Mouse (Mus musculus) CH12.LX (cell line): ENCODE data around the gene Smurf2. TPM values are rescaled to one million over a fixed set of nuclear protein-coding genes. Genes with fewer than 3 reads are reported as not detected.

Experiments used
- DNase-seq: peaks from one replicate; pipeline ENCODE4 v3.0.0-alpha.2; 2013; ENCODE audit errors: extremely low read depth
- H3K27ac ChIP-seq: 2 replicates; pipeline ENCODE4 v1.5.1; 2012; ENCODE audit warnings: low read depth, mild to moderate bottlenecking, control low read depth, moderate library complexity; ENCODE audit not compliant: insufficient read depth
- H3K27me3 ChIP-seq: replicated peaks from 2 replicates; pipeline ENCODE3; 2012; ENCODE audit warnings: inconsistent platforms
- H3K36me3 ChIP-seq, 2 experiments: replicated peaks in 1 of 2; 2 replicates each; pipeline versions ENCODE3 to v1.6.1; 2012; ENCODE audit warnings: inconsistent platforms in 1 of 2, low read length in 1 of 2, mild to moderate bottlenecking in 1 of 2, mixed read lengths in 1 of 2, moderate library complexity in 1 of 2; ENCODE audit not compliant: control insufficient read depth in 1 of 2, insufficient read depth in 1 of 2
- H3K4me1 ChIP-seq, 2 experiments: 2 replicates each; pipeline ENCODE4 v1.6.1; 2012; ENCODE audit warnings: inconsistent platforms in 1 of 2, moderate library complexity in 1 of 2; ENCODE audit not compliant: insufficient read depth in 2 of 2, control insufficient read depth in 1 of 2
- H3K4me2 ChIP-seq: 2 replicates; pipeline ENCODE4 v1.6.1; 2012; ENCODE audit warnings: low read depth, mild to moderate bottlenecking, control low read depth; ENCODE audit not compliant: poor library complexity, insufficient read depth, severe bottlenecking
- H3K4me3 ChIP-seq, 3 experiments: fragments of 150-350 bp in 1 of 3; sonication (generic) in 1 of 3; replicated peaks in 1 of 3; 2 replicates each; pipeline versions ENCODE3 to v1.5.1; 2011 to 2012; ENCODE audit warnings: low read depth in 2 of 3, low read length in 2 of 3, mild to moderate bottlenecking in 2 of 3, moderate library complexity in 2 of 3, control low read depth in 1 of 3, improper control_type of control experiment in 1 of 3, inconsistent platforms in 1 of 3, mixed read lengths in 1 of 3; ENCODE audit not compliant: poor library complexity in 1 of 3
- H3K79me2 ChIP-seq: replicated peaks from 2 replicates; pipeline ENCODE4 v1.6.1; 2012; ENCODE audit warnings: mild to moderate bottlenecking, moderate library complexity; ENCODE audit not compliant: control insufficient read depth, poor library complexity, insufficient read depth, severe bottlenecking; ENCODE audit errors: extremely low read depth
- H3K9ac ChIP-seq: 2 replicates; pipeline ENCODE4 v1.6.1; 2012; ENCODE audit warnings: low read depth, mild to moderate bottlenecking, control low read depth, moderate library complexity; ENCODE audit not compliant: insufficient read depth
- H3K9me3 ChIP-seq: replicated peaks from 2 replicates; pipeline ENCODE3; 2012; ENCODE audit warnings: low read length, inconsistent platforms, mixed read lengths
- E2F4 ChIP-seq: IDR thresholded peaks from 2 replicates; pipeline ENCODE4 v1.6.1; 2011; ENCODE audit warnings: low read depth, low read length, improper control_type of control experiment; ENCODE audit not compliant: insufficient replicate concordance
- EP300 ChIP-seq: IDR thresholded peaks from 2 replicates; pipeline ENCODE4 v1.6.1; 2011; ENCODE audit warnings: low read length, improper control_type of control experiment
- ETS1 ChIP-seq: conservative IDR thresholded peaks from 2 replicates; pipeline ENCODE4 v1.6.1; 2012; ENCODE audit warnings: low read depth, mild to moderate bottlenecking, inconsistent platforms, low read length, improper control_type of control experiment, moderate library complexity
- IRF4 ChIP-seq: IDR thresholded peaks from 2 replicates; pipeline ENCODE4 v1.6.1; 2014; ENCODE audit warnings: low read depth, mild to moderate bottlenecking, inconsistent platforms, low read length, improper control_type of control experiment
- JUN ChIP-seq: IDR thresholded peaks from 2 replicates; pipeline ENCODE4 v1.6.1; 2011; ENCODE audit warnings: low read depth, mild to moderate bottlenecking, low read length, improper control_type of control experiment, moderate library complexity; ENCODE audit not compliant: insufficient read depth
- KAT2A ChIP-seq: IDR thresholded peaks from 2 replicates; pipeline ENCODE4 v1.6.1; 2012; ENCODE audit warnings: low read length, improper control_type of control experiment, inconsistent platforms; ENCODE audit not compliant: insufficient replicate concordance
- MAFK ChIP-seq: IDR thresholded peaks from 2 replicates; pipeline ENCODE4 v1.6.1; 2011; ENCODE audit warnings: low read length, improper control_type of control experiment; ENCODE audit not compliant: insufficient replicate concordance
- NELFE ChIP-seq: IDR thresholded peaks from 2 replicates; pipeline ENCODE4 v1.6.1; 2011; ENCODE audit warnings: low read depth, low read length, improper control_type of control experiment
- POLR2A ChIP-seq: IDR thresholded peaks from 2 replicates; pipeline ENCODE4 v1.6.1; 2011; ENCODE audit warnings: low read depth, mild to moderate bottlenecking, improper control_type of control experiment, low read length
- RAD21 ChIP-seq: IDR thresholded peaks from 2 replicates; pipeline ENCODE4 v1.6.1; 2011; ENCODE audit warnings: low read depth, mild to moderate bottlenecking, low read length, improper control_type of control experiment, moderate library complexity
- RCOR1 ChIP-seq: conservative IDR thresholded peaks from 2 replicates; pipeline ENCODE4 v1.6.1; 2012; ENCODE audit warnings: low read depth, mild to moderate bottlenecking, inconsistent platforms, low read length, improper control_type of control experiment
- TCF12 ChIP-seq: IDR thresholded peaks from 2 replicates; pipeline ENCODE4 v1.6.1; 2014; ENCODE audit warnings: low read depth, mild to moderate bottlenecking, inconsistent platforms, low read length, improper control_type of control experiment
- UBTF ChIP-seq: IDR thresholded peaks from 2 replicates; pipeline ENCODE4 v1.6.1; 2012; ENCODE audit warnings: low read depth, mild to moderate bottlenecking, inconsistent platforms, low read length, improper control_type of control experiment, moderate library complexity
- USF1 ChIP-seq: IDR thresholded peaks from 2 replicates; pipeline ENCODE4 v1.6.1; 2014; ENCODE audit warnings: low read depth, mild to moderate bottlenecking, inconsistent platforms, low read length, improper control_type of control experiment
- ZC3H11A ChIP-seq: IDR thresholded peaks from 2 replicates; pipeline ENCODE4 v1.6.1; 2012; ENCODE audit warnings: low read depth, mild to moderate bottlenecking, inconsistent platforms, low read length, improper control_type of control experiment
- ZMIZ1 ChIP-seq: IDR thresholded peaks from 2 replicates; pipeline ENCODE4 v1.6.1; 2012; ENCODE audit warnings: low read depth, mild to moderate bottlenecking, inconsistent platforms, low read length, improper control_type of control experiment
- dilution Hi-C: fragments of 300-500 bp; cut with MboI; formaldehyde crosslinking; loops from 2 replicates; pipeline ENCODE4 v1.14.3; 2020; ENCODE audit warnings: low sequenced_read_pairs; ENCODE audit not compliant: extremely low pct_unique_long_range_greater_than_20kb, extremely low pct_ligation_motif_present
- in situ Hi-C: fragments of 300-500 bp; cut with MboI; formaldehyde crosslinking; loops from 3 replicates; pipeline ENCODE4 v1.14.3; 2019; ENCODE audit warnings: low sequenced_read_pairs, low pct_ligation_motif_present, low pct_unique_long_range_greater_than_20kb, mixed read lengths
- polyA plus RNA-seq: library from polyadenylated mRNA; unstranded; fragments of >175 nt; gene quantifications from 2 replicates; pipeline ENCODE4 v1.2.1, GENCODE M21; 2012; ENCODE audit warnings: low read depth; ENCODE audit not compliant: insufficient read length
- total RNA-seq, 2 experiments: library from RNA; depleted of rRNA; stranded (reverse); fragments of 300-350 nt in 1 of 2; fragments of >200 nt in 1 of 2; gene quantifications; 2 replicates each; pipeline ENCODE4 v1.2.3; 2012 to 2014

Smurf2 gene
- total and polyA plus RNA-seq, 3 experiments, result 10.8 to 13.2 (median 11.3) TPM

DNA sequence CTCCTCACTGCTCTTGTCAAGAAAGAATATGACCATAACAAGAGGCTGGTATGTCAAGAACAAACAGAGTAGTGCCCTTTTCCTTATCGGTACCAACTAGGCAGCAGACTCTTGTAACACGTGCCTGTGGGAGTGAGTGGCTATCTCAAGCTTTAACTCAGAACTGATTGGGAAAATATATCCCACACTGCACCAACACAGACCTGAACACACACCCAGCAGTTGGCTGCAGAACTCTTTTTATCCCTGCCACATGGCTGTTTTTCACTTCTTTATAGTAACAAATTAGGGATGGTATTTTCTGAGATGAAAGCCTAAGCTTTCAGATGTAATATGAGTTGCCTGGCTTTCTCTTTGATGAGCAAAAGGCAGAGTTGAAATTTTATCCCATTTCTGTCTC is 104.8 kb downstream of the Smurf2 start:
- Histone ChIP-seq H3K27me3 (no peaks in the 10 kb centered on the region), H3K4me2 (no peak overlapping the region), H3K4me1 (no peaks in the 10 kb centered on the region), H3K36me3 (peaks cover 86 to 98% of the 10 kb centered on the region in 2 experiments), H3K4me3 (no peak overlapping the region), H3K79me2 (no peaks in the 10 kb centered on the region), H3K9ac (no peak overlapping the region), H3K27ac (no peak overlapping the region), H3K9me3 (no peaks in the 10 kb centered on the region)
- dilution Hi-C loops, result no loop called here
- in situ Hi-C loops, result no loop called here
- DNase-seq, result no peak
- TF ChIP-seq IRF4, result no peak
- TF ChIP-seq ZC3H11A, result no peak
- no peak for TF ChIP-seq USF1
- no peak for TF ChIP-seq NELFE
- no peak for TF ChIP-seq ETS1
- TF ChIP-seq RCOR1, result no peak
- no peak for TF ChIP-seq UBTF
- no peak for TF ChIP-seq JUN
- no peak for TF ChIP-seq MAFK
- no peak for TF ChIP-seq KAT2A
- no peak for TF ChIP-seq RAD21
- no peak for TF ChIP-seq EP300
- no peak for TF ChIP-seq POLR2A

DNA sequence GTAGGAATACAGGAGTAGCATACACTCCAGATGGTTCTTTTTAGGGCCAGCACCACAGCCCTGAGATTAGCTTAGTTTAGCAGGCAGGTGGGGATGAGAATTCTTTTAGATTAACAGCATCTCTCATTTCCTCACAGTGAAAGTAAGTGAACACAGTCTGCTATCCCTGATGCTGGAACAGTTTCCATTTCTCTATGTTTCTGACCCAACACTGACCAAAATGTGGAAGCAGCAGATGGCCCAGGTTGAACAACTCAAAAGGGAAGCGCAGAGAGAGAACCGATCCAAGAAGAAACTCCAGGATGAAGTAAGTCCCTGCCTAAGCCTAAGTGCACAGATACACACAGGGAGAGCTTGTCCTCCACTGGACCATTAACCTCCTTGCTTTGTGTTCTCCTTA is 105.2 kb downstream of the Smurf2 start:
- Histone ChIP-seq H3K4me2 (no peak overlapping the region), H3K9ac (no peak overlapping the region), H3K27me3 (no peaks in the 10 kb centered on the region), H3K36me3 (peaks cover 84 to 98% of the 10 kb centered on the region in 2 experiments), H3K27ac (no peak overlapping the region), H3K9me3 (no peaks in the 10 kb centered on the region), H3K4me3 (no peak overlapping the region), H3K4me1 (no peaks in the 10 kb centered on the region), H3K79me2 (no peaks in the 10 kb centered on the region)
- no peak for DNase-seq
- dilution Hi-C loops (no loop called here), in situ Hi-C loops (no loop called here)
- TF ChIP-seq KAT2A, result no peak
- no peak for TF ChIP-seq E2F4
- no peak for TF ChIP-seq NELFE
- no peak for TF ChIP-seq POLR2A
- TF ChIP-seq TCF12, result no peak
- no peak for TF ChIP-seq ZMIZ1
- no peak for TF ChIP-seq ETS1
- TF ChIP-seq RAD21, result no peak
- TF ChIP-seq, all 38 proteins: peak for 0
